ENCODE assay signal across 8 mouse cellular contexts in the genomic region with DNA sequence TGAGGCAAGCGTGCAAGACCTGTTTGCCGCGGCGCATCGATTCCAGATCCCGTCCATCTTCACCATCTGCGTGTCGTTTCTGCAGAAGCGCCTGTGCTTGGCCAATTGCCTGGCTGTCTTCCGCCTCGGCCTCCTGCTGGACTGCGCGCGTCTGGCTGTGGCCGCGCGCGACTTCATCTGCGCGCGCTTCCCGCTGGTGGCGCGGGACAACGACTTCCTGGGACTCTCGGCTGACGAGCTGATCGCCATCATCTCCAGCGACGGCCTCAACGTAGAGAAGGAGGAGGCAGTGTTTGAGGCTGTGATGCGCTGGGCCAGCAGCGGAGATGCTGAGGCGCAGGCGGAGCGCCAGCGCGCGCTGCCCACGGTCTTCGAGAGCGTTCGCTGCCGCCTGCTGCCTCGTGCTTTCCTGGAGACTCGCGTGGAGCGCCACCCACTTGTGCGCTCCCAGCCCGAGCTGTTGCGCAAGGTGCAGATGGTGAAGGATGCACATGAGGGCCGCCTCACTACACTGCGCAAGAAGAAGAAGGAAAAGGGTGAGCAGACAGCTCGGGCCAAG. TPM values are rescaled to one million over a fixed set of nuclear protein-coding genes. Genes with fewer than 3 reads are reported as not detected.
DNase-seq lines count a peak whose midpoint lies in the region; ATAC-seq lines count a peak whose summit lies in the region.

No protein-coding gene starts in this region.

- no peak for ATAC-seq in embryonic facial prominence, embryonic 13.5 days (ENCODE audit: insufficient number of reproducible peaks, insufficient read depth, low FRiP score, low TSS enrichment, low read depth)
- no peak for ATAC-seq in hindbrain, embryonic 11.5 days (ENCODE audit: low FRiP score)
- ATAC-seq in neural tube, embryonic 13.5 days (ENCODE audit: low read depth), result peak; percentile 59
- no peak for ATAC-seq in monocyte, adult 5-6 weeks (replicated peaks; ENCODE audit: insufficient number of reproducible peaks, low FRiP score, low TSS enrichment, poor library complexity, severe bottlenecking)

- DNase-seq in layer of hippocampus, adult 11-12 months (ENCODE audit: low spot score), result peak; percentile 87
- DNase-seq in layer of hippocampus, adult 9-10 months (ENCODE audit: low spot score), result no peak
- DNase-seq in hindbrain, embryonic 11.5 days (ENCODE audit: low spot score), result peak; percentile 50
- DNase-seq in left cerebral cortex, postnatal 25 days (ENCODE audit: low spot score in 2 of 2), result peak; percentile 85 to 91
- no peak for DNase-seq in ovary, postnatal 14 days (ENCODE audit: low spot score)

- no peaks in the 10 kb centered on the region for H3K9me3 ChIP-seq in embryonic facial prominence, embryonic 13.5 days
- H3K9me3 ChIP-seq in hindbrain, embryonic 11.5 days (ENCODE audit: control insufficient read depth, low read length), result no peaks in the 10 kb centered on the region
- no peaks in the 10 kb centered on the region for H3K9me3 ChIP-seq in neural tube, embryonic 13.5 days

- no peak overlapping the region for H3K27ac ChIP-seq in embryonic facial prominence, embryonic 13.5 days
- no peak overlapping the region for H3K27ac ChIP-seq in hindbrain, embryonic 11.5 days (ENCODE audit: low read depth, low read length)
- H3K27ac ChIP-seq in neural tube, embryonic 13.5 days (replicated peaks), result no peak overlapping the region

- intact Hi-C loops in left cerebral cortex, postnatal 25 days (cut with DNase I), result loop anchor here (1.0 to 5.0 kb wide), 2 partner anchors 48 to 111 kb away; no protein-coding TSS in a partner anchor

- peaks cover 11% of the 10 kb centered on the region for H3K4me1 ChIP-seq in embryonic facial prominence, embryonic 13.5 days
- H3K4me1 ChIP-seq in hindbrain, embryonic 11.5 days (replicated peaks; ENCODE audit: control insufficient read depth, insufficient read depth, low read length), result no peaks in the 10 kb centered on the region; the same call in 1 of the 2 replicates
- H3K4me1 ChIP-seq in neural tube, embryonic 13.5 days (replicated peaks), result peaks cover 13% of the 10 kb centered on the region

- WGBS in embryonic facial prominence, embryonic 13.5 days, result 12% methylated on average over 54 of the region's 54 CpGs
- WGBS in hindbrain, embryonic 11.5 days, result 17% methylated on average over 54 of the region's 54 CpGs
- WGBS in neural tube, embryonic 13.5 days, result 16% methylated on average over 54 of the region's 54 CpGs

- no peaks in the 10 kb centered on the region for H3K36me3 ChIP-seq in embryonic facial prominence, embryonic 13.5 days
- no peaks in the 10 kb centered on the region for H3K36me3 ChIP-seq in hindbrain, embryonic 11.5 days (ENCODE audit: control insufficient read depth, insufficient read depth, low read length)
- no peaks in the 10 kb centered on the region for H3K36me3 ChIP-seq in neural tube, embryonic 13.5 days

- H3K27me3 ChIP-seq in embryonic facial prominence, embryonic 13.5 days, result peaks cover 49% of the 10 kb centered on the region
- peaks cover 33% of the 10 kb centered on the region for H3K27me3 ChIP-seq in hindbrain, embryonic 11.5 days (ENCODE audit: control insufficient read depth, insufficient read depth, low read length)
- peaks cover 52% of the 10 kb centered on the region for H3K27me3 ChIP-seq in neural tube, embryonic 13.5 days

- H3K9ac ChIP-seq in embryonic facial prominence, embryonic 13.5 days, result peak overlapping the region; percentile 51
- H3K9ac ChIP-seq in hindbrain, embryonic 11.5 days (ENCODE audit: low read depth, low read length), result no peak overlapping the region
- H3K9ac ChIP-seq in neural tube, embryonic 13.5 days, result peak overlapping the region; percentile 57

- peak overlapping the region; percentile 39 for H3K4me3 ChIP-seq in embryonic facial prominence, embryonic 13.5 days
- peak overlapping the region; percentile 26 for H3K4me3 ChIP-seq in hindbrain, embryonic 11.5 days (ENCODE audit: low read depth, low read length)
- H3K4me3 ChIP-seq in neural tube, embryonic 13.5 days, result peak overlapping the region; percentile 34

- peak overlapping the region; percentile 73 for H3K4me2 ChIP-seq in embryonic facial prominence, embryonic 13.5 days
- H3K4me2 ChIP-seq in hindbrain, embryonic 11.5 days (replicated peaks; ENCODE audit: low read depth, low read length), result peak overlapping the region; percentile 57
- peak overlapping the region; percentile 59 for H3K4me2 ChIP-seq in neural tube, embryonic 13.5 days

RNA-seq across cellular contexts. Expression of a gene that starts 0.7 kb away (rescaled TPM):
- 1.1 and 1.2 TPM in 2 replicates for polyA plus RNA-seq in embryonic facial prominence, embryonic 13.5 days (2015; fragmentation: Nextera tagmentation; extraction: Ambion mirVana)
- polyA plus RNA-seq in hindbrain, embryonic 11.5 days (2014; fragmentation: Nextera tagmentation; extraction: Ambion mirVana), result 0.57 and 0.78 TPM in 2 replicates
- total RNA-seq in left cerebral cortex, postnatal 25 days (2021), result 1 to 10 TPM; 4.9 to 5.5 TPM
- 0.95 and 2.0 TPM in 2 replicates for polyA plus RNA-seq in neural tube, embryonic 13.5 days (2015; fragmentation: Nextera tagmentation; extraction: Ambion mirVana)
- not detected in 3 replicates for total RNA-seq in monocyte, adult 5-6 weeks (2017)

RNA-seq across cellular contexts. Expression of a gene that starts 14.2 kb away (rescaled TPM):
- polyA plus RNA-seq in embryonic facial prominence, embryonic 13.5 days (2015; fragmentation: Nextera tagmentation; extraction: Ambion mirVana), result 0.20 TPM in 1 of 2 replicates, not detected in the other
- not detected in 2 replicates for polyA plus RNA-seq in hindbrain, embryonic 11.5 days (2014; fragmentation: Nextera tagmentation; extraction: Ambion mirVana)
- 10 to 100 TPM; 16.1 to 18.8 TPM for total RNA-seq in left cerebral cortex, postnatal 25 days (2021)
- polyA plus RNA-seq in neural tube, embryonic 13.5 days (2015; fragmentation: Nextera tagmentation; extraction: Ambion mirVana), result 0.10 and 0.37 TPM in 2 replicates
- total RNA-seq in monocyte, adult 5-6 weeks (2017), result not detected in 3 replicates

RNA-seq across cellular contexts. Expression of a gene that starts 19.0 kb away (rescaled TPM):
- 14.0 and 16.5 TPM in 2 replicates for polyA plus RNA-seq in embryonic facial prominence, embryonic 13.5 days (2015; fragmentation: Nextera tagmentation; extraction: Ambion mirVana)
- polyA plus RNA-seq in hindbrain, embryonic 11.5 days (2014; fragmentation: Nextera tagmentation; extraction: Ambion mirVana), result 6.0 and 7.2 TPM in 2 replicates
- total RNA-seq in left cerebral cortex, postnatal 25 days (2021), result 100 to 1,000 TPM; 108 to 115 TPM
- polyA plus RNA-seq in neural tube, embryonic 13.5 days (2015; fragmentation: Nextera tagmentation; extraction: Ambion mirVana), result 18.2 and 19.2 TPM in 2 replicates
- total RNA-seq in monocyte, adult 5-6 weeks (2017), result not detected in 3 replicates

RNA-seq across cellular contexts. Expression of a gene that starts 59.2 kb away (rescaled TPM):
- polyA plus RNA-seq in embryonic facial prominence, embryonic 13.5 days (2015; fragmentation: Nextera tagmentation; extraction: Ambion mirVana), result 70.1 and 84.9 TPM in 2 replicates
- polyA plus RNA-seq in hindbrain, embryonic 11.5 days (2014; fragmentation: Nextera tagmentation; extraction: Ambion mirVana), result 61.8 and 105 TPM in 2 replicates
- total RNA-seq in left cerebral cortex, postnatal 25 days (2021), result 100 to 1,000 TPM in 1 of 2 experiments, 10 to 100 TPM in 1; 95.5 to 124 TPM
- 56.5 and 58.6 TPM in 2 replicates for polyA plus RNA-seq in neural tube, embryonic 13.5 days (2015; fragmentation: Nextera tagmentation; extraction: Ambion mirVana)
- 193 to 365 TPM (median 198 TPM) in 3 replicates for total RNA-seq in monocyte, adult 5-6 weeks (2017)

Comparison
In these comparisons a context has a peak if more than half of its experiments do, and no peak if none do; other contexts are left out.
1. DNase-seq: peak in layer of hippocampus, adult 11-12 months (single experiment), hindbrain, embryonic 11.5 days (single experiment) and left cerebral cortex, postnatal 25 days (2 of 2); none in layer of hippocampus, adult 9-10 months (single experiment) and ovary, postnatal 14 days (single experiment).
2. Peak in every context shown above with its lines, with median percentiles within 50 percentile points of each other: H3K4me2 ChIP-seq and H3K4me3 ChIP-seq.